Mouse (Mus musculus): ENCODE measurements around the gene Mypn. TPM values are rescaled to one million over a fixed set of nuclear protein-coding genes. Genes with fewer than 3 reads are reported as not detected.

The Mypn gene
- polyA plus RNA-seq (2017; shearing (Covaris generic)): 0.20 TPM

DNA sequence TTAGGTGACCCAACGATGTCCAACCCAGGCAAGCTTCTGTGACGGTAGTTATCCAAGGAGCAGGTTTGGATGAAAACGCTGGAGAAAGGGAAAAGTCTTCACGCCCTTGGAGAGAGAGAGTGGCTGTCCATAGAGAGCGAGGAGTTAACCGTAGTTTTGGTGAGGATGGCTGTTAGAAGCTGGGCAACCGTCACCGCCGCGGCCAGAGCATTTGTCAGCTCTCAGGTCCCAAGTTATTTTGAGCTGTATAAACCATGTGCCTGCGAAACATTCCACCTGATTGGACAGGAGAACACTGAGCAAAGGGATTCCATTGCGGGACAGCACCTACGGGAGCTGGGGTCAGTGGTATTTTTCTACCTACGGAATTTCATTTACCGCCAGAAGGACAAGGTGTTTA, at the start of gene Mypn:
Gene Mypn, minus strand, starts transcription at position 225 of the 400 bp plus-strand sequence.

DNA sequence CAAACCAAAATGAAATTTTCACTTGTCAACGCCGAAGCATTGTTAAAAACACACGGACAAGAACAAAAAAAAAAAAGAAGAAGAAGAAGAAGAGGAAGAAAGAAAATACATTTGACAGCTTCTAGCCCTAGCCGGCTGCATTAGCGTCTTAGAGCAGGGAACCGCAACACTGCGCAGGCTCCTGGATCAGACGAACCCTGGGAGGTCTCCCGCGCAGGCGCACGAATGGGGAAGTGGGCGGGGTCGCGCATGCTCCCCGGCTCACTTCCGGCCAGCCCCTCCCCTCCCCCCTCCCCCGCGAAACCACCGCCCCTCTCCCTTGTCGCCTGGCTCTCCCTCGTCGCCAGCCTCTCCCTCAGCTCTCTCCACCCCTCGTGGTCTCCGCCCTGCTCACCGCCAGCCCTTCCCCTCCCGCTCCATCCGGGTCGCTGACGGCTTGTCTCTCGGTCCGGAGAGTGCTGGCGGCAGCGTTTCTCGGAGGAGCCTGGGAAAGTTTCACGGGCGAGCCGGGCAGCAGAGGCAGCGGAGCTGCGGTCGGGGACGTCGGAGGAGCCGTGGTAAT, 39.8 kb upstream of the Mypn start, which contains the start of gene Herc4:
Gene Herc4, plus strand, starts transcription at position 318 of the 562 bp plus-strand sequence.

DNA sequence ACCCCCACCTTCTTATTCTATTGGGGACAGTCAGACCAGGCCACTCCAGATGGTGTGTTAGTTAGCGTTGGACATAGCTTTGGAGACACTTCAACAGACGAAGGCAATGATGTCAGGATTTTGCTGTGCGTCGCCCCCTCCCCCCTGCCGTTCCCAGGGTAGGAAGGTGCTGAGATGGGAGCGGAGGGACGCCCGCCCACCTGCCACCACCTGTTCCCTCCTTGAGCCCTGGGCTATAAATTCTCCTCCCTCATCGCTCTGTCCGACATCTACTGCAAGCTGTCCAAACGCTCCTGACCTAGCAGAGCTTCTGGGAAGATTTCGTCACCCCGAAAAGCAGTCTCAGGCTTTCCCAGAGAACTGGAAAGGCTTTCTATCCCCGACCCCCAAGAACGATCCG, 104.2 kb downstream of the Mypn start, which contains the start of gene Atoh7:
Gene Atoh7, plus strand, starts transcription at position 131 of the 400 bp plus-strand sequence.

Other genes starting within 250 kb of the Mypn start
- gene Rufy2, start 223.7 kb downstream of the Mypn start, polyA plus RNA-seq (2017; shearing (Covaris generic)): 41.7 TPM
- 75.9 TPM for gene Hnrnph3, start 179.7 kb downstream of the Mypn start, polyA plus RNA-seq (2017; shearing (Covaris generic))
- gene Pbld2, start 179.6 kb downstream of the Mypn start, polyA plus RNA-seq (2017; shearing (Covaris generic)): 2.0 TPM
- not detected for gene Pbld1, start 143.8 kb downstream of the Mypn start, polyA plus RNA-seq (2017; shearing (Covaris generic))
- not detected for gene Atoh7, start 104.3 kb downstream of the Mypn start, polyA plus RNA-seq (2017; shearing (Covaris generic))
- gene Herc4, start 39.9 kb upstream of the Mypn start, polyA plus RNA-seq (2017; shearing (Covaris generic)): 101 TPM
- gene Sirt1, start 177.8 kb upstream of the Mypn start, polyA plus RNA-seq (2017; shearing (Covaris generic)): 36.0 TPM
- gene Dnajc12, start 178.5 kb upstream of the Mypn start, polyA plus RNA-seq (2017; shearing (Covaris generic)): 10.1 TPM
- gene Gm7075, start 217.8 kb upstream of the Mypn start, polyA plus RNA-seq (2017; shearing (Covaris generic)): not detected
- 0.12 TPM for gene Ctnna3, start 226.1 kb upstream of the Mypn start, polyA plus RNA-seq (2017; shearing (Covaris generic))

Data from naive thymus-derived CD4-positive, alpha-beta T cell, adult 5 months (primary cell).